Mouse (Mus musculus) intestine, embryonic 16.5 days (tissue): ENCODE results near the gene Cdh6. TPM values are rescaled to one million over a fixed set of nuclear protein-coding genes. Genes with fewer than 3 reads are reported as not detected.

Experiments used
- ATAC-seq: fragments of 200-750 bp; cut with Nextera tagmentation; 2 replicates; pipeline ENCODE4 v1.8.0; 2017; ENCODE audit warnings: moderate TSS enrichment, moderate library complexity
- H3K27ac ChIP-seq: fragments of 300-500 bp; sonication (generic); 2 replicates; pipeline ENCODE4 v1.5.1; 2014; ENCODE audit warnings: mild to moderate bottlenecking, low read length
- H3K27me3 ChIP-seq: fragments of 300-500 bp; sonication (generic); replicated peaks from 2 replicates; pipeline ENCODE4 v1.6.1; 2014; ENCODE audit warnings: low read length, control low read depth, mixed read lengths; ENCODE audit not compliant: control insufficient read depth, insufficient read depth
- H3K36me3 ChIP-seq: fragments of 300-500 bp; sonication (generic); 2 replicates; pipeline ENCODE4 v1.6.1; 2014; ENCODE audit warnings: low read length, control low read depth; ENCODE audit not compliant: control insufficient read depth, insufficient read depth
- H3K4me1 ChIP-seq: fragments of 300-500 bp; sonication (generic); 2 replicates; pipeline ENCODE4 v1.6.1; 2014; ENCODE audit warnings: low read length, control low read depth, mixed read lengths; ENCODE audit not compliant: control insufficient read depth, insufficient read depth
- H3K4me2 ChIP-seq: fragments of 300-500 bp; sonication (generic); 2 replicates; pipeline ENCODE4 v1.6.1; 2014; ENCODE audit warnings: low read depth, low read length, control low read depth
- H3K4me3 ChIP-seq: fragments of 300-500 bp; sonication (generic); 2 replicates; pipeline ENCODE4 v1.5.1; 2014; ENCODE audit warnings: mild to moderate bottlenecking, low read length
- H3K9ac ChIP-seq: fragments of 300-500 bp; sonication (generic); 2 replicates; pipeline ENCODE4 v1.6.1; 2014; ENCODE audit warnings: low read depth, low read length
- H3K9me3 ChIP-seq: fragments of 300-500 bp; sonication (generic); 2 replicates; pipeline ENCODE4 v1.6.1; 2016; ENCODE audit warnings: low read length, control low read depth; ENCODE audit not compliant: control insufficient read depth
- WGBS: fragments of 180-500 bp; shearing (Covaris S2); extraction: QIAGEN DNeasy Blood & Tissue Kit; methylation state at CpG from one replicate; pipeline ENCODE4 v1.1.7; 2014; 5-methylcytosine and 5-hydroxymethylcytosine counted together
- polyA plus RNA-seq: library from polyadenylated mRNA; unstranded; fragments of >200 nt; fragmentation: Nextera tagmentation; extraction: Ambion mirVana; gene quantifications from 2 replicates; pipeline ENCODE4 v1.2.1, GENCODE M21; 2015

Cdh6 gene
- polyA plus RNA-seq, 1 experiment from 2014 or later: 5.1 TPM

- WGBS: 84% methylated on average over 7 of the region's 7 CpGs
- Histone ChIP-seq H3K4me3 (no peak overlapping the region), H3K4me2 (no peak overlapping the region), H3K27ac (no peak overlapping the region), H3K27me3 (no peaks in the 10 kb centered on the region), H3K9me3 (no peaks in the 10 kb centered on the region), H3K36me3 (no peaks in the 10 kb centered on the region), H3K9ac (no peak overlapping the region), H3K4me1 (no peaks in the 10 kb centered on the region)
- ATAC-seq: no peak
Measured at GRCm38 (mm10) chr15:13047910-13048309, 125.6 kb downstream of the Cdh6 start.

- no peaks in the 10 kb centered on the region for H3K4me1 ChIP-seq
- no peak overlapping the region for H3K27ac ChIP-seq
- H3K9ac ChIP-seq: no peak overlapping the region
- WGBS: 44% methylated on average over 16 of the region's 16 CpGs
- H3K4me3 ChIP-seq: no peak overlapping the region
- no peaks in the 10 kb centered on the region for H3K9me3 ChIP-seq
- H3K27me3 ChIP-seq: no peaks in the 10 kb centered on the region
- no peak for ATAC-seq
- no peak overlapping the region for H3K4me2 ChIP-seq
- H3K36me3 ChIP-seq: no peaks in the 10 kb centered on the region
Measured at GRCm38 (mm10) chr15:13034436-13034835, 139.0 kb downstream of the Cdh6 start.

- no peak overlapping the region for H3K4me2 ChIP-seq
- no peak overlapping the region for H3K4me3 ChIP-seq
- 63% methylated on average over 2 of the region's 2 CpGs for WGBS
- no peak for ATAC-seq
- no peaks in the 10 kb centered on the region for H3K4me1 ChIP-seq
- H3K27me3 ChIP-seq: no peaks in the 10 kb centered on the region
- no peaks in the 10 kb centered on the region for H3K9me3 ChIP-seq
- H3K9ac ChIP-seq: no peak overlapping the region
- no peak overlapping the region for H3K27ac ChIP-seq
- no peaks in the 10 kb centered on the region for H3K36me3 ChIP-seq
Measured at GRCm38 (mm10) chr15:13030641-13031040, 142.8 kb downstream of the Cdh6 start.

GRCm38 (mm10) chr15:13027513-13027912 is 146.0 kb downstream of the Cdh6 start:
- Histone ChIP-seq H3K36me3 (no peaks in the 10 kb centered on the region), H3K4me1 (no peaks in the 10 kb centered on the region), H3K27ac (no peak overlapping the region), H3K9me3 (no peaks in the 10 kb centered on the region), H3K4me3 (no peak overlapping the region), H3K27me3 (no peaks in the 10 kb centered on the region), H3K4me2 (no peak overlapping the region), H3K9ac (no peak overlapping the region)
- WGBS: 66% methylated on average over 5 of the region's 5 CpGs
- ATAC-seq: no peak

GRCm38 (mm10) chr15:13016756-13017357 is 156.6 kb downstream of the Cdh6 start:
- no peak overlapping the region for H3K27ac ChIP-seq
- H3K36me3 ChIP-seq: no peaks in the 10 kb centered on the region
- H3K4me2 ChIP-seq: no peak overlapping the region
- no peak overlapping the region for H3K4me3 ChIP-seq
- WGBS: 84% methylated on average over 2 of the region's 2 CpGs
- peaks cover 3% of the 10 kb centered on the region; the same call in 1 of the 2 replicates for H3K9me3 ChIP-seq
- no peaks in the 10 kb centered on the region for H3K4me1 ChIP-seq
- no peak overlapping the region for H3K9ac ChIP-seq
- no peak for ATAC-seq
- H3K27me3 ChIP-seq: no peaks in the 10 kb centered on the region

DNA sequence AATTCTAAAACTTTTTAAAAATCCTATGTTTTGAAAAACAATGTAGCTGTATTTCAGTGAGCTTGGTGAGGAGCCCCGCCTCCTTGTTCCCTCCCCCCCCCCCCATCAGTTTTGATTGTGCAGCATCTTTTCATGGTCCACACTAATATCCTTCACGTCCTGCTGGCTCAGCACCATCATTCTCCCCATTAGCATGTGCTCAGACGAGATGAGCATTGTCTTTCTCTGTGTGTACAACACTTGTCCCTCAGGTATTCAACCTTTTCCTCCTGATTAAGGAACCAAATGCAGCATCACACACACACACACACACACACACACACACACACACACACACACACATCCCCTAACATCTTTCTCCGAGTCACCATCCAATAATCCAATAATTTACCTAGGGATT is 164.7 kb downstream of the Cdh6 start:
- Histone ChIP-seq H3K4me2 (no peak overlapping the region), H3K27ac (no peak overlapping the region), H3K9me3 (no peaks in the 10 kb centered on the region), H3K4me1 (no peaks in the 10 kb centered on the region), H3K4me3 (no peak overlapping the region), H3K27me3 (no peaks in the 10 kb centered on the region), H3K9ac (no peak overlapping the region), H3K36me3 (no peaks in the 10 kb centered on the region)
- 66% methylated on average over 4 of the region's 4 CpGs for WGBS
- ATAC-seq: no peak

DNA sequence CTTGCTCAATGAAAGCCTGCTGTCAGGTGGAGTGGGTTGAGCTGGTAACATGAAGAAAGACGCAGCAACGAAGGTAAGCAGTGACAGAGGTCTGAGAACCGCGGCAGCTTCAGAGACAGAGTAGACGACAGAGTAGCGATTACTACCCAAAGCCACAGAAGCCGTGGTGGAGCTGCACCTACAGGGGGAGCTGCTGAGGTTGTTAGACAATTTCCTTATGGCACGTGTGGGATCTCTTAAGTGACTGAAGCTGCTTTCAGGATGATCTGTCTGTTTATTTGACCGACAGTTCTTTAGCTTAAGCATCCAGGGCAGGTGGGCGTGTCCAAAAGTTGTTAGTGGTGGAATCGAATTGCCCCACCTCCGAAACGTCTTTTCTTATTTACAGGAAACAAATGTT is 167.5 kb downstream of the Cdh6 start:
- 75% methylated on average over 13 of the region's 13 CpGs for WGBS
- no peak for ATAC-seq
- H3K9me3 ChIP-seq: no peaks in the 10 kb centered on the region
- no peaks in the 10 kb centered on the region for H3K36me3 ChIP-seq
- no peaks in the 10 kb centered on the region for H3K27me3 ChIP-seq
- H3K4me1 ChIP-seq: no peaks in the 10 kb centered on the region
- no peak overlapping the region for H3K4me3 ChIP-seq
- no peak overlapping the region for H3K27ac ChIP-seq
- no peak overlapping the region for H3K9ac ChIP-seq
- no peak overlapping the region for H3K4me2 ChIP-seq

GRCm38 (mm10) chr15:13001549-13001948 is 171.9 kb downstream of the Cdh6 start:
- no peaks in the 10 kb centered on the region for H3K4me1 ChIP-seq
- ATAC-seq: no peak
- no peaks in the 10 kb centered on the region for H3K36me3 ChIP-seq
- no peaks in the 10 kb centered on the region for H3K27me3 ChIP-seq
- H3K4me3 ChIP-seq: no peak overlapping the region
- H3K9ac ChIP-seq: no peak overlapping the region
- H3K4me2 ChIP-seq: no peak overlapping the region
- H3K27ac ChIP-seq: no peak overlapping the region
- 71% methylated on average over 7 of the region's 7 CpGs for WGBS
- no peaks in the 10 kb centered on the region for H3K9me3 ChIP-seq

DNA sequence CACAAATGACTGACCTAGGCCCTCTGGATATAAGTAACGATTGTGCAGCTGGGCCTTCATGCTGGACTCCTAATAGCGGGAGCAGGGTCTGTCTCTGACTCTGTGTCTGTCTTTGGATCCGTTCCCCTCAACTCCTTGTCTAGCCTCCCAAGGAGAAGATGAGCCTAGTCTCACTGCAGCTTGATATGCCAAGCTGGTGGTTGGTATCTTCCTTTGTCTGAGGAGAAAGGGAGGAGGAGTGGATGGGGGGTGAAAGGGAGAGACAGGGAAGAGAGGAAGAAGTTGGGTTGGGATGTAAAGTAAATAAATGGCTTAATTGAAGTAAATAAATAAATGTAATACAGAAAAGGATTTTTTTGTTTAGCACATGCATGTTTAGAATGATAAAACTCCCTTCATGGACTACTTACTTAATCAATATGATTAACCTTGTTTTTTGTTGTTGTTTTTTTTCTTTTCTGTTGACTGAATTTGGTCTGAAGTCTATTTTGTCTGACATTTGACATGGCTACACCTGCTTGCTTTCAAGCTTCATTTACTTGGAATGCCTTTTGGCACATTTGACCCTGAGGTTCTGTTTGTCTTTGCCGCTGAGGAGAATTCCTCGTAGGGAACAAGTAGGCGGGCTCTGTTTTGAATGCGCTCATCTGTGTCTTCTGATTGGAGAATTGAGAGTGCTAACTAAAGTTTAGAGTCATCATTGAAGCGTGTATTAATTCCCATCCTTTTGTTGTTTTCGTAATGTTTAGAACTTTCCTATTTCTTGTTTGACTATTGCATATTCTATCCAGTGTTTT is 178.7 kb downstream of the Cdh6 start:
- Histone ChIP-seq H3K27me3 (no peaks in the 10 kb centered on the region), H3K36me3 (no peaks in the 10 kb centered on the region), H3K9ac (no peak overlapping the region), H3K4me1 (no peaks in the 10 kb centered on the region), H3K9me3 (peaks cover 1% of the 10 kb centered on the region; the same call in 1 of the 2 replicates), H3K27ac (no peak overlapping the region), H3K4me2 (no peak overlapping the region), H3K4me3 (no peak overlapping the region)
- no peak for ATAC-seq
- 71% methylated on average over 9 of the region's 9 CpGs for WGBS
